Mouse (Mus musculus) forelimb bud, embryonic 11.5 days (tissue): Measurements from ENCODE around the gene Il2.

ENCODE experiments used
- DNase-seq: peaks from one replicate; pipeline ENCODE4 v3.0.0-alpha.2; 2012; ENCODE audit warnings: low read depth, low spot score

Gene Il2

GRCm38 (mm10) chr3:37125655-37126054 lies at the start of gene Il2:
Il2 (minus strand) TSS chr3:37125959.
- no peak for DNase-seq

GRCm38 (mm10) chr3:37174711-37175572 lies 49.2 kb upstream of the Il2 start:
- DNase-seq: no peak

- DNase-seq: no peak
Observed at GRCm38 (mm10) chr3:37173285-37173684, 47.5 kb upstream of the Il2 start.

- no peak for DNase-seq
Observed at GRCm38 (mm10) chr3:37169283-37169682, 43.5 kb upstream of the Il2 start.

GRCm38 (mm10) chr3:37161096-37161495 lies 35.3 kb upstream of the Il2 start:
- DNase-seq: no peak

GRCm38 (mm10) chr3:37158246-37158645 lies 32.5 kb upstream of the Il2 start:
- DNase-seq: no peak

- DNase-seq: no peak
Observed at GRCm38 (mm10) chr3:37157082-37157481, 31.3 kb upstream of the Il2 start.

GRCm38 (mm10) chr3:37154396-37154795 lies 28.6 kb upstream of the Il2 start:
- no peak for DNase-seq

- no peak for DNase-seq
Observed at GRCm38 (mm10) chr3:37153004-37153403, 27.2 kb upstream of the Il2 start.

GRCm38 (mm10) chr3:37152274-37152673 lies 26.5 kb upstream of the Il2 start:
- DNase-seq: no peak

GRCm38 (mm10) chr3:37146810-37147209 lies 21.1 kb upstream of the Il2 start:
- DNase-seq: no peak

GRCm38 (mm10) chr3:37146406-37146805 lies 20.6 kb upstream of the Il2 start:
- no peak for DNase-seq

GRCm38 (mm10) chr3:37144979-37145378 lies 19.2 kb upstream of the Il2 start:
- DNase-seq: no peak

GRCm38 (mm10) chr3:37141827-37142226 lies 16.1 kb upstream of the Il2 start:
- DNase-seq: no peak

GRCm38 (mm10) chr3:37140168-37140906 lies 14.6 kb upstream of the Il2 start:
- DNase-seq: no peak

GRCm38 (mm10) chr3:37139192-37139591 lies 13.4 kb upstream of the Il2 start:
- no peak for DNase-seq

- DNase-seq: no peak
Observed at GRCm38 (mm10) chr3:37137231-37137630, 11.5 kb upstream of the Il2 start.

GRCm38 (mm10) chr3:37129063-37129462 lies 3.3 kb upstream of the Il2 start:
- no peak for DNase-seq

- DNase-seq: peak; percentile 35
Observed at GRCm38 (mm10) chr3:37128269-37128668, 2.5 kb upstream of the Il2 start.

GRCm38 (mm10) chr3:37126162-37126561 lies 403 bp upstream of the Il2 start:
- DNase-seq: no peak

GRCm38 (mm10) chr3:37090721-37091120 lies 35.0 kb downstream of the Il2 start:
- no peak for DNase-seq

- no peak for DNase-seq
Observed at GRCm38 (mm10) chr3:37084860-37085259, 40.9 kb downstream of the Il2 start.

GRCm38 (mm10) chr3:37073211-37073610 lies 52.5 kb downstream of the Il2 start:
- DNase-seq: no peak
